Mouse (Mus musculus) megakaryocyte progenitor cell, adult 5-6 weeks (primary cell): ENCODE data around the gene Gpr55. TPM values are rescaled to one million over a fixed set of nuclear protein-coding genes. Genes with fewer than 3 reads are reported as not detected.
"Not testable (repeated sequence)": the region's sequence is repeated elsewhere in the genome, so short reads cannot be mapped to it uniquely, and the experiment has no call there.

ENCODE experiments used
- ATAC-seq: replicated peaks from 2 replicates; pipeline ENCODE4 v1.8.0; 2016; ENCODE audit warnings: mild to moderate bottlenecking, moderate TSS enrichment, inconsistent platforms; ENCODE audit not compliant: poor library complexity
- total RNA-seq, 2 experiments: library from RNA; stranded (forward) in 1 of 2; stranded (reverse) in 1 of 2; fragments of 157-497, 149-512 nt in 1 of 2; fragments of 200-1000 nt in 1 of 2; gene quantifications; 2 replicates each; pipeline versions ENCODE4 v1.2.3 to v1.2.4; 2015 to 2017

Gene Gpr55
- not detected in 2 replicates for total RNA-seq (2015)
- not detected in 2 replicates for total RNA-seq (2017)

DNA sequence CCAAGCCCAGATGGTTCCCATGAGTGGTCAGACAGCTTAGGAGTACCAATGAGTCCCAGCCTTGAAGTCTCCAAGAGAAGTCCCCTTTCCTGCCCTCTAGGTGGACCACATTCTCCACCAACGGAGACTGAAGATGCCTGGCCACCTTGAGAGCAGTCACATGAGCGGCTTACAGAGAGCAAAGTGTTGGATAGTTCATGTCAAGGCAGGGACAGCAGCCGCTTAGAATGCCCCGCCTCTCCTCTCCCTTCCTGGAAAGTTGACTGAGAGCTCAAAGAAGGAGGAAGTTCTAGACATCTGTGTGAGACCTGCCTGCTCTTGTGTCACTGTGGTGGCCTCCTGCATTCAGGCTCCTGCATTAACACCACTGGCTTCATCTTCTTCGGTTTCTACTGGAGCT lies at the start of gene Gpr55:
Gpr55 (minus strand) TSS at position 135 of the 400 bp plus-strand sequence.
- ATAC-seq: peak; percentile 84

DNA sequence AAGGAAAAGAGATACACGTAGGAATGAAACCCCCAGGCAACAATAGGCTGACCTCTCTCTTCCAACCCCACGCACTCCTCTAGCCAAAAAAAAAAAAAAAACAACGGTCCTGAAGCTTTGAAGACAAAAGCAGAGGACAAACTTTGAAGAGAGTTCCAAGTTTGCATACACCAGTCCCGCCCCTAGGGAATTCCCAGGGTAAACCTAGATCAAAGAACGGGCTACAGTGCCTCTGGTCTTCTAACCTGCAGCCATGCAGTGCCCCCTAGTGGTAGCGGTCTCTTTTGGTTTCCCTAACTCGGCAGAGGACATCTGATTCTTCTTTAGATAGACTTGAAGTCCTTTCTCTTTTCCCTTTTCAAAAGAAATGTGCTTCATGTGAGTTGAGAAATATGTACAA lies 47.0 kb upstream of the Gpr55 start:
- ATAC-seq: peak; percentile 86

DNA sequence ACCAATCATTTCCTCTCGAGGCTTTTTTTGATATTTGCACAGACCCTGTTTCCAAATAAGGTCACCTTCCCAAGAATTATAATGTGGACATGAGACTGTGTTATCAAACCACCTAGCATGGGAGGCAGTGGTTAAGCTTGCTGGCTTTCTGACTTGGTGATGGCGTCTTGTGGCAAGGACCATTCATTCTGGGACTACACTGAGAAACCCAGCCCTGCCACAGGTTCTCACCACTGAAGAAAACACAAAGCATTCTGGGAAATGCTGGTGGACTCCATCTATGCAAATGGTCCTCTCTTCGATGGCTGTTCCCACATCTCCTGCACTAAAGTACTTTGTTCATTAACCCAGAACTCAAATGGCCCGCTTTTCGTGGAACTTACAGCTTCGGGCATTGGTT lies 45.2 kb upstream of the Gpr55 start:
- no peak for ATAC-seq

DNA sequence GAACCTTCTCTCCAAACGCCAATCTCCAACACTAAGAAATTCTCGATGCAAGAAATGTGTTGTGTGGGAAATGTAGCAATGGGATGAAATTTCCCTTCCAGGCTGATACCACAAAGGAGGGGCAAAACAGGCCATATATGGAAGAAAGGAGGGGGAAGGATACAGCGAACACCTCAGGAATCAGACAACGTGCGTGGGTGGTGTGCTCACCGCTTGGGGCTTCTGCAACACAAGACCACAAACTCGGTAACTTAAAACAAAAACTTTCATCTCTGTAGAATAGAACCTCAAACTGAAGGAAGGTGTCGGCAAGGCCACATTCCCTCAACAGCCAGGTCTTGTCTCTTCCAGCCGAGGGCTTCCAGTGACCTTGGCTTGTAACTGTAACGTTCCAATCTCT lies 44.7 kb upstream of the Gpr55 start:
- no peak for ATAC-seq

DNA sequence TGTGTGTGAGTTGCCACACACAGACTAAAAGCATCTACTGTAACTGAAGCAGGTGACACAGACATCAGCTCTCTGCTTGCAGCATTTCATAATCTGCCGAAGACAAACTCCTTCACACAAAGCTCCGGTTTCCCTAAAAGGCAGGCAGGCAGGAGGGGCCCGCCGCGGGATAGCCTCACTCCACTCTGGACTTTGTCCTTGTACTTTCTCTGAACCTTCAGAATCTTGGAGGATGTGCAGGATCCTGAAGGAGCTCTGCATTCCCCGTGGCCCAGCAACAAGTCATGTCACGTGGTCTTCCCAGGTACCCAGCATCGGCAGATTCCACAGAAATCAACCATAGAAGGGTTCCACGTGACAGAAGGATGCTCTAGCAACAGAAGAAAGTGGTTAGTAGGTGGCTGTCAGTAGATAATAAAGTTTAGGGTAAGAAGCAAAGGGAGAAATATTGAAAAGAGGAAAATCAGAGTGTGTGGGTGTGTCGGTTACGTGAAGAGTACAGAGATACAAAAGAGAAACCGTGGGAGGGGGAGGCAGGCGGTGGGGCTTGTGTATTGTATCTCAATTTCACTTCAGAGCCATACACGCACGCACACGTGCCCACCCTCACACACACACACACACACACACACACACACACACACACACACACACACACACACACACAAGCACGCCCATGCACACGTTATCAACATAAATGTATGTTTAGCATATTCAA lies 39.2 kb upstream of the Gpr55 start:
- ATAC-seq: no peak

DNA sequence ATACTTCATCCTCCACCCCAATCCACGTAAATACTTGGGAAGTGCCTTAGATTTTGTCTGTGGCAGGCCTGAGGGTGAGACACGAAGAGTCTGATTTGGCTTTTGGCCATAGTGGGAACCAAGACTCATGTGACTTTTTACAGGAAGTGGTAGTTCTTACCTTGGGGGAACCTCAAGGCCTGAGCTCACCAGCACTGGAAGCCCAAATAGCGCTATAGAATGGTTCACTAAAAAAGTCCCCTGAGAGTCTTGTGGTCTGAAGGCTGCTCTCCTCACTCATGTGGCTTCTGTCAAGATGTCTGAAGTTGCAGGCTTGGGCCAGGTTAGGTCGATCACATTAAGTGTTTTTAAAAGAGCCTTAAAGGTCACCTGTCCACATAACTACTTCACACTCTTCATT lies 37.2 kb upstream of the Gpr55 start:
- peak; percentile 23; the same call in 1 of the 2 replicates for ATAC-seq

DNA sequence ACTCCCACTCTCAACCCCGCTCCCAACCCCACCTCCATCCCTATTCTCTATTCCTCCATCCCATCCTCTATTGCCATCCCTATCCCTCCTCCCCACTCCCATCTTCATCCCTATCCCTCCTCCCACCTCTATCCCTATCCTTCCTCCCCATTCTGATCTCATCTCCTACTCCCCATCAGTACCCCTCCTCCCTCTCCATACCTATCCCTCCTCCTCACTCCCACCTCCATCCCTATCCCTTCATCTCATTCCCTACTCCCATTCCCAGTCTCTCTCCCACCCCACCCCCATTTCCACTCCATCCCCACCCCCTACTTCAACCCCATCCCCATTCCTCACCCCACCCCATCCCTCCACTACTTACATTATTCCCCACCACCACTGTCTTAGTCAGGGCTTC lies 36.4 kb upstream of the Gpr55 start:
- ATAC-seq: no peak

DNA sequence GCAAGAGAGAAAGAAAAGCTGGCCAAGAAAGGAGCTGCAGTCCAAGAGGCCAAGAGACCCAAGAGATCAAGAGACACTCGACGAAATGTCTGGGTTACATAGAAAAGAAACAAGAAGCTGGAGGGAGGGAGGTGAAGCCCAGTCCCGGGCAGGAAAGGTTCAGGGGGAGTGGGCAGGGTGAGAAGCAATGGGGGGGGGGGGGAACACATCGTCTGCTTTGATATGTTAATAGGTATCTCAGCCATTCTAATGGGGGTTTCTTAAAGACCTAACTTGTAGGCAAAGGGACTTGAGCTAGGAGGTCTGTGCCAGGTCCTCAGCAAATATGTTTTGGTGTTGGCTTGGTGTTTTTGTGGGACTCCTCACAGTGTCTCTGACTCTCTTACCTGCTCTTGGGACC lies 32.7 kb upstream of the Gpr55 start:
- no peak for ATAC-seq

DNA sequence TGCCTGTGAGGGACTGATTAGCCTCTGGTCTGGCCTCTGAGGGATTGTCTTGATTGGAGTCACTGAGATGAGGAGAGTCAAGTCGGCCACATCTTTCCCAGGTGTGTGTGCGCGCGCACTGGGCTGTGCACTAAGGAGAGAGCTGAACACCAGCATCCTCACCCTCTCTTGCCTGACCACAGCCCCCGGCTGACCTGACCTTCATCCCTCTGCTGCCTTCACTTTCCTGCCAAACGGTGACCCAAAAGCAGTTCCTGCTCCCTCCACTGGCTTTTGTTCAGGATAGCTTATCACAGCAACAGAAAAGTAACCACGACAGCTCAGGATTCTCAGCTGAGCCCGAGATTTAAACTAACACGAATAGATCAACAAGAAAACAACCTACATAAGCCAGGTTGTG lies 31.4 kb upstream of the Gpr55 start:
- ATAC-seq: no peak

DNA sequence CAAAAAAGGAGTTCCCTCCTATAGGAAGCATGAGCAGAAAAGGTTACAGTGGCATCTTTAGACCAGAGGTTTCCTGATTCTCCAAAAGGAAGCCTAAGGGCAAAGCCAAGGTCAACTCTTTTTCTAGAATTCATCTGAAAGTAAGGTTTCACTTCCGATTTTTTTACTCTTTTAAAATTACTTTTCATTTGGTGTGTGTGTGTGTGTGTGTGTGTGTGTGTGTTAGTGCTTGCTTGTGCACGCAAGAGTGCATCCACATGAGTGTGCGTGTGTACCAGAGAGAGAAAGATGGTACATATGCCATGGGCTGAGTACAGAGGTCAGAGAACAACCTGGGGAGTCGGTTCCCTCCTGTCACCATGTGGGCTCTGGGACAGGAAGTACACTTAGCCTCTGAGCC lies 28.1 kb upstream of the Gpr55 start:
- ATAC-seq: not testable (repeated sequence)

DNA sequence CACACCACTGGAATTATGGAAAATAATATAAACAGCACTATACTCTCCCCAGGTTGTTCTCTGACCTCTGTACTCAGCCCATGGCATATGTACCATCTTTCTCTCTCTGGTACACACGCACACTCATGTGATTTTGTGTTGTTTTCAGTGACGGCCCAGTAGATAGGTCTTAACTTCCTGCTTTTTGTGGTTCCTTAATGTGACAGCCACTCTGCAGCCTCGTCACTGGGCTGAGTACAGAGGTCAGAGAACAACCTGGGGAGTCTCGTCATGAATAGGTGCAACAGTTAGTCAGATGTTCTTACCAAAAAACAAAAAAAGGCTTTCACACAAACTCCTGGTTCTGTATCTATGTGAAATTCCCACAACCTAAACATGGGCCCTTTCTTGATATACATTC lies 27.5 kb upstream of the Gpr55 start:
- ATAC-seq: peak; percentile 69

DNA sequence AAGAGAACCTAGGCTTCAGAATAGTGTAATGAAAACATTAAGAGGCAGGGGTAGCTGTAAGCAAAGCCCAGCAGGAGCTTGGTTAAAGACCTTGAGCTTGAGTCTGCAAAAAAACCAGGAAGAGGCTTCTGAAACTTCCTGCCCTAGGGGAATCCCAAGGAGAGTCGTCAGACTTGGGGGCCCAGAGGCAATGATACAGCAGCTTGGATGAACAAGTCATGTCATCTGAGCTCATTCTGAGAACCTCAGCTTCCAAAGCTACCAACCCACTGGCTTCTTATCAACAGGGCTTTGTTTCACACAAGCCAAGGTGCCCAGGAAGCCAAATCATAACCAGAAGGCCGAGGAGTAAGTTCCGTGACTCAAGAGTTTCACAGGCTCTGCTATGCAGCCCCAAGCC lies 25.0 kb upstream of the Gpr55 start:
- no peak for ATAC-seq

DNA sequence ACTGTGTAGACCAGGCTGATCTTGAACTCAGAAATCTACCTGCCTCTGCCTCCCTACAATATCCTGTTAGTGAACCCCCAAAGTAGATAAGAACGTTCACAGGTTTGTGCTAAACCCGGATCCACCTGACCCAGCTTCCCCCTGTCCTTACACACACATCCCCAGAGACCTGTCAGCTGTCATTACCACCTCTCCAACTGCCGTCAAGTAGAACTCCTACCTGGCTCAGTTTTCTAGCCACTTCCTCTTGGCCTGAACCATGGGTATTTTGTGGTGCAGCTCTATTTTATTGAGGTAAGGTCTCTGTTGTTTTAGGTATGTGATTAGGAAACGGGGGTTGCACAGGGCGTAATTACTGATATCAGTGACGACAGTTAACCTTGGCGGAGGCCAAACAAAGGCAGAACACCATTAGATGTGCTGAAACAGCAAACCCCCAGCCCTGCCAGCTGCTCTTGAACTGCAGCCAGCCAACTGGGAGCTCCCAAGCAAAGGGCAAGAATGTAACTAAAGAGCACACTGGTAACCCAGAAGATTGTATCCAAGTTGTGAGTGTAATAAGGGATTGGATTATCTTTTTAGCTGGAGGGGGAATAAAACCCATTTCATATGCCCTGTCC lies 21.0 kb upstream of the Gpr55 start:
- ATAC-seq: peak; percentile 12; the same call in 1 of the 2 replicates

DNA sequence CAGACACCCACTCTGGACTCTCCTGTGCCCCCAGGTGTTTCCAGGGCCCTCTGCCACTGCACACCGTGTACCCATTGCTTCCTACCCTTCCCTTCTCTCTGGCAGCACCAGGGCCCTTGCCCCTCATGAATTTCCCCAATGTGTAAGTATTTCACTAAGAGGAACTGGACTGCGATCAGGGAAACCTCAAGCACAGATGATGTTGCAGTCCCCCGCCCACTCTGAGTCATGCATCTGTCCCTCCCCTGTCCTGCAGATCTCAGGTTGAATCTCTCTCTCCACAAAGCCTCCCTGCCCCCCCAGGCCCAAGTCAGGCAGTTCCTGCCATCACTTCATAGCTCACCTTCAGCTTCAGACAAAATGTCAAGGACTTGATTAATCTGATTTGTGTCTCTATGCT lies 16.9 kb upstream of the Gpr55 start:
- peak; percentile 82 for ATAC-seq

DNA sequence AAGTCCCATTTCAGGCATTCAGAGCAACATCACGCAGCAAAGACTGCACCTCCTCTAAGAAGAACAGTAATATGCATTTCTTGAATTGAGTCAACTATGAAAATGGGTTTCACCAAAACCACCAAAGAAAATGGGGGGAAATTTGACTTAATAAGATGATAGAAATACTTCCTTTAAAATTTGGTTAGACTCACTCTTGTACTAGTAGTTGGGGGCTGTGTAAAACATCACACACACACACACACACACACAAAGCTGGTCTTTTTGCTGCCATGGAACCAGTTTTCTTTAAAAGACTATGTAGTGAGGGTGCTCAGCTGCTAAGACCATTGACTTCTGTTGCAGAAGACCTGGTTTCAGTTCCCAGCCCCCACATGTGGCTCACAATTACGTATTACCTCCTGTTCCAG lies 12.7 kb upstream of the Gpr55 start:
- ATAC-seq: no peak

DNA sequence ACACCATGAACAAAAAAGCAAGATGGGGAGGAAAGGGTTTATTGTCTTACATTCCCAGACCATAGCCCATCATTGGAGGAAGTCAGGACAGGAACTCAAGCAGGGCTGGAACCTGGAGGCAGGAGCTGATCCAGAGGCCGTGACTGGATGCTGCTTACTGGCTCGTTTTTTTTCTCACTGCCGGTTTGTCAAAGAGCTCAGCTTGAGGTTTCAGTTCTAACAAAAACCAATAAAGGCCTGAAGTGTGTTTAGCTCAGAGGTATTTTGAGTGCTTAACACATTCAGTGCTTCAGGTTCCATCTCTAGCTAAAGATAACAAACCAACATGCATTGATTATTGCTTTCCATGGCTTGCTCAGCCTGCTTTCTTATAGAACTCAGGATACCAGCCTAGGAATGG lies 11.5 kb upstream of the Gpr55 start:
- ATAC-seq: no peak

DNA sequence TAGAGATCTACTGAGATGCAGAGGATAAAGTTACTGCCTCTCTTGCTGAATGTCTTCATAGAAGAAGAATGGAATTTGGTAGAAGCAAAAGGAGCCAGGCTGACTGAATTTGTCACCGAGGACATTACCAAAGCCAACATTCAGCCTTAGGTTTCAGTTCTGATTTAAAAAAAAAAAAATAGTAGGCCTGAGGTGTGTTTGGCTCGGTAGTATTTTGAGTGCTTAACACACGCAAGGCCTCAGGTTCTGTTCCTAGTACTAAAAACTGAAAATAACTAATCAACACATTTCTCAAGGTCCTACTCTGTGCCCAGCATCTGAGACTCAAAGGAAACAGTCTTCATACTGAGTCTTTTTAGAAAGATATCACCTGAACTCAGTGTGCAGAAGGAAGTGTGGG lies 10.3 kb upstream of the Gpr55 start:
- no peak for ATAC-seq

DNA sequence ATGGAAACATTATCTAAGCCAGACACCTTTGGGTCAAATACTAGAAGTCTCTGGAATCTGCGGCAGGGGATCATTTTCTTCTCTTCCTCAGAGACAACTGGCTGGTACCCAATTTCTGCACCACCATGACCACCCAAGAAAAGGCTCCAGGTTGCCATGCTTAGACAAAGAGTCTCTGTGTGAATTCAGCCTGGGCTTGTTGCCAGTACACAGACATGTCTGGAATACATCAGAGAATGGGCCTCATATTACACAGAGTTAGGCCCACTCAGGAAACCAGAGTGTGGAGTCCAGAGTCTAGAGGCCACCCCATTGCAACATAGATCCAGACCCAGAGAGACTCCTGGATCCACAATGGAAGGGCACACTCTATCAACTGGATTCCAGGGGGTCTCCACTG lies 8.7 kb upstream of the Gpr55 start:
- no peak for ATAC-seq

DNA sequence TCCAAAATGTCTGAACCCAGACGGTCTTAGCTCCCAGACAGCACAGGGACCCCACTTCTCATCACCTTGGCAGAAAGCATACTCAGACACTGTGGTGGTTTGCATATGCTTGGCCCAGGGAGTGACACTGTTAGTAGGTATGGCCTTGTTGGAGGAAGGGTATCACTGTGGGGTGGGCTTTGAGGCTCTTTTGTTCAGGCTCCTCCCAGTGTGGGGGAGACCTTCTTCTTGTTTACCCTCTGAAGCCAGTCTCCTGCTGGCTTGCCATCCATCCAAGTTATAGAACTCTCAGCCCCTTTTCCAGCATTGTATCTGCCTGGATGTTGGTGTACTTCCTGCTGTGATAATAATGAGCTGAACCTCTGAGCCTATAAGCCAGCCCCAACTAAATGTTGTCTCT lies 8.3 kb upstream of the Gpr55 start:
- no peak for ATAC-seq

DNA sequence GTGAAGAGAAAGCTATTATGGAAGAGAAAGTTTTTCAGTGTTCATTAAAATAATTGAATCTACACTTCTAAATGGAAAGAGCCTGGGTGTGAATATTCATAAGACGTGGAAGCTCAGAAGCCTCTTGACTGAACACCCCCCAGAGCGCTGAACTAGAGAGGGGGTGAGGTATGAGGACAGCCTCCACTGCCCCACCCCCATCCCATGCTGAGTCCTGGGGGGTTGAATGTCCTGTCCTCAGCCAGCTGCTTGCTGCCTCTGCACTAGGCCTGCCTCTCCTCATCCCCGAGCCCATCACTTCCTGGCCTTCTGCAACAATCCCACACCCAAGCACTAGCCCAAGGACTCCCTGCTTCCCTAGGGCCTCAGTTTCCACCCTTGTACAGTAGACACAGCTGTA lies 5.0 kb upstream of the Gpr55 start:
- no peak for ATAC-seq

DNA sequence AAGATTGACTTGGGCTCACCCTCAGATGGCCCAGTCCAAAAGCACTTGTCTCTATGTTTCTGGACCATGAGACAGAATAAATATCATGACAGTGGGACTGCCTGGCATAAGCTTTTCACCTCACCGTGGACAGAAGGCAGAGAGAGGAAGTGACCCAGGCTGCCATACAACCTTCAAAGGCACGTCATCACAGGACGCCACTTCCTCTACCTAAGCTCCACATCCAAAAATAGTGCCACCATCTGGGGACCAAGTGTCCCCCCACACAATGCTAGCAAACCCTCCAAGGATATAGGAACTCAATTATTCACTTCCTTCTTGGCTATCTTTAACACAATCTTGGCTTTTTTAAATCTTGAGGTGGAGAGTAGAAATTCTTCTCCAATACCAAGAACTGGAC lies 1.3 kb upstream of the Gpr55 start:
- peak; percentile 72 for ATAC-seq

DNA sequence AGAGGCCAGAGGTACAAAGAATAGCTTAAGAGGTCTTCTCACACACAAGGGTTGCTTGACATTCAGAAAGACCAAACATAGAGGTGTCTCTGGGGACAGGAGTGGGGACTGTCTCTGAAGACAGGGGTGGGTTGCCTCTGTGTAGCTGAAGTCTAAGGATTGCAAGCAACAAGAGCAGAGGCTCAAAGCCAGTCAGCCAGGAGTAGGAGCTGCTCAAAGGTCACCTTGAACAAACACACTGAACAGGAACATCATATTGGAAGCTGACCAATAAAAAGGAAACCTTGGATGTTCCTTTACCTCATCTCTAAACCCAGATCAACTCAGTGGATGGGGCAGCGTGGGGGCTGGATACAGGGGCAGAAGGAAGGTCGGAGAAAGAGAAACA lies 924 bp downstream of the Gpr55 start:
- ATAC-seq: no peak
